Mouse (Mus musculus): ENCODE results near the gene Olfr744. TPM values are rescaled to one million over a fixed set of nuclear protein-coding genes. Genes with fewer than 3 reads are reported as not detected.
"Not testable (repeated sequence)": the region's sequence is repeated elsewhere in the genome, so short reads cannot be mapped to it uniquely, and the experiment has no call there.

Olfr744 gene
- not detected for total RNA-seq (2021)

DNA sequence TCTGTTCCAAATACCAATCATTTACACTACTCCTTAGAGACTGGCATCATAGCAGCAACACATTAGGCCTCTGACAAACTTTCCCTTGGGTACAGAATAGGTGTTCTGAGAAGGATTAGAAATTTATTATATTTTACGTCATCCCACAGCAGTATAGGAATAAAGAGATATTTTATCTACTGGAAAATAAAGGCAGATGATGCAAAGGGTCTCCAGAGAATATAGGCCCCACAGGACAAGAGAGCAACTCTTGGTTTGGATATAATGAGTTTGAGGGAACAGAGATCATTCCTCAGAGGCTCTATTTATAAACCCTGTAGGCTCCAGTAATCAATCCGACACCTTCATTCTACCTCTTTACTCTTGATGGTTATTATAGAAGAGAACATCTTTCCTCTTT lies at the start of gene Olfr744:
Olfr744 (plus strand) TSS at position 301 of the 400 bp plus-strand sequence.
- no peak for DNase-seq

- DNase-seq: not testable (repeated sequence)
These were observed 41.6 kb upstream of the Olfr744 start for GRCm38 (mm10) chr14:50573056-50573455.

DNA sequence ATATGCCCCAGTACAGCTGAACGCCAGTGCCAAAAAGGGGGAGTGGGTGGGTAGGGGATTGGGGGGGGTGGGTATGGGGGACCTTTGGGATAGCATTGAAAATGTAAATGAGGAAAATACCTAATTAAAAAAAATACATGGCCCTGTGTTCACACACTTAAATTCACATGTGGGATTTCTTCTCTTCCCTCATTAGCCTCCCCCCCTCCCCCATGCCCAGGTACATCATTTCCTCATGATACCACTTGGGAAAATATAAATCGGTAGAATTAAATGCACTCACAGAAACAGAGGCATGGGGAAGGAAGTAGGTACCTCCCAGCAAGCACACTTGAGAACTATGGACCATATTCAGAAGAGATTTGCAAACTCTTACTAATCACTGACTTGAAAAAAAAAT lies 24.4 kb downstream of the Olfr744 start, which contains the start of gene Olfr745:
Olfr745 (plus strand) TSS at position 301 of the 400 bp plus-strand sequence.
- no peak for DNase-seq

DNA sequence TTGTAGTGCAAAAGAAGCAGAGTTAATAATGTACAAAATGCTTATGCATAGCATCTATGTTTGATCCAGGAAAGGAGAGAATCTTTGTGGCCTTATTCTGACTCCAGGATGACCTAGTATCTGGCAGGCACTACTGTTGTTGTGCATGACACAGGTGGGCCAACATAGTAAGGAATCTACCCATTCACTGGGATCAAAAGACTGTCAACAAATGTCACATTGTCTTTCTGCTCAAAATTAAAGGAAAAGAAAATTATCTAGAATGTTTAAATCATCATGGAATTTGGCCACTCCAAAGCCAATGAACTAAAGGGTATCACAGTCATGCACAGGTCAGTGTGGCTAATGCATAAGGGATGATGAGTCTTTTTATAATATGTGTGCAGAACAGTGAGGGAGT lies 32.1 kb downstream of the Olfr744 start, which contains the start of gene Olfr746:
Olfr746 (plus strand) TSS at position 301 of the 400 bp plus-strand sequence.
- DNase-seq: no peak

Other genes with a start within 250 kb of the Olfr744 start
- not detected for gene Olfr736, start 233.7 kb upstream of the Olfr744 start, total RNA-seq (2021)
- not detected for gene Olfr738, start 207.3 kb upstream of the Olfr744 start, total RNA-seq (2021)
- gene Olfr739, start 196.3 kb upstream of the Olfr744 start, total RNA-seq (2021): not detected
- not detected for gene Olfr740, start 169.3 kb upstream of the Olfr744 start, total RNA-seq (2021)
- gene Olfr741, start 142.1 kb upstream of the Olfr744 start, total RNA-seq (2021): not detected
- not detected for gene Olfr742, start 111.3 kb upstream of the Olfr744 start, total RNA-seq (2021)
- gene Olfr743, start 93.0 kb upstream of the Olfr744 start, total RNA-seq (2021): not detected
- not detected for gene Olfr745, start 24.5 kb downstream of the Olfr744 start, total RNA-seq (2021)
- gene Olfr746, start 32.2 kb downstream of the Olfr744 start, total RNA-seq (2021): not detected
- gene Olfr747, start 78.3 kb downstream of the Olfr744 start, total RNA-seq (2021): not detected
- not detected for gene Olfr748, start 92.5 kb downstream of the Olfr744 start, total RNA-seq (2021)
- not detected for gene Olfr749, start 130.2 kb downstream of the Olfr744 start, total RNA-seq (2021)
- gene Ttc5, start 170.6 kb downstream of the Olfr744 start, total RNA-seq (2021): 10 to 100 TPM; 63.5 to 65.5 TPM
- gene Ccnb1ip1, start 192.9 kb downstream of the Olfr744 start, total RNA-seq (2021): not detected
- gene Parp2, start 193.0 kb downstream of the Olfr744 start, total RNA-seq (2021): 10 to 100 TPM; 25.3 to 31.1 TPM

Data from layer of hippocampus, postnatal 36 days (tissue).